Mouse (Mus musculus) lung, adult 2 months (tissue): Measurements from ENCODE around the gene 4921511M17Rik.
"Not testable (repeated sequence)": the region's sequence is repeated elsewhere in the genome, so short reads cannot be mapped to it uniquely, and the experiment has no call there.

Experiments
- CTCF ChIP-seq: fragments of 200-500 bp; IDR thresholded peaks from 2 replicates; pipeline ENCODE4 v1.5.1; 2011; ENCODE audit warnings: mild to moderate bottlenecking, low read length, control low read depth; ENCODE audit not compliant: insufficient read depth
- POLR2A ChIP-seq: fragments of 200-500 bp; IDR thresholded peaks from 2 replicates; pipeline ENCODE4 v1.6.1; 2011; ENCODE audit warnings: low read depth, mild to moderate bottlenecking, control low read depth, low read length, borderline replicate concordance; ENCODE audit errors: extremely low read depth

DNA sequence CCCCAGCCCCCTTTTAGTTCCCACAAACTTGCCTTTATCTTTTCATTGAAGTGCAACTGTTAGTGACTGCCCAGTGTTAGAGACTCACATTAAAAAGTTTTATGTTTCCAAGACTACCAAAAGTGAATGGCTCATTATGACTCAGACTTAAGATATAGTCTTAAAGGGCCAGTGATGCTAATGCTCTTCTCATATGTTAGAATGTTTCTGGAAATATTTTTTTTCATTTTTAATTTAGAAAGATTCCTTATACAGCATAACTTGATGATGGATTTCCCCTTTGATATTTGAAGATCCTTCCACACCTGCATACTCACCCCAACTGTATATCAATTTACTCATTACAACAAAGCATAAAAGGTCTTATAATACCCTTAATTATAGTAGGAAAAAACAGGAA lies 21.3 kb upstream of the 4921511M17Rik start, which contains the start of gene Gm10057:
- TF ChIP-seq CTCF, POLR2A: not testable (repeated sequence)
